Mouse (Mus musculus) T-helper 1 cell (primary cell): ENCODE measurements around the gene Spock3.
"Not testable (repeated sequence)": the region's sequence is repeated elsewhere in the genome, so short reads cannot be mapped to it uniquely, and the experiment has no call there.

Experiments
- in situ Hi-C: fragments of 300-600 bp; cut with MboI, MseI; formaldehyde crosslinking; loops from one replicate; pipeline ENCODE4 v1.15.1; 2025; ENCODE audit warnings: high pct_unique_total_duplicates

The Spock3 gene

DNA sequence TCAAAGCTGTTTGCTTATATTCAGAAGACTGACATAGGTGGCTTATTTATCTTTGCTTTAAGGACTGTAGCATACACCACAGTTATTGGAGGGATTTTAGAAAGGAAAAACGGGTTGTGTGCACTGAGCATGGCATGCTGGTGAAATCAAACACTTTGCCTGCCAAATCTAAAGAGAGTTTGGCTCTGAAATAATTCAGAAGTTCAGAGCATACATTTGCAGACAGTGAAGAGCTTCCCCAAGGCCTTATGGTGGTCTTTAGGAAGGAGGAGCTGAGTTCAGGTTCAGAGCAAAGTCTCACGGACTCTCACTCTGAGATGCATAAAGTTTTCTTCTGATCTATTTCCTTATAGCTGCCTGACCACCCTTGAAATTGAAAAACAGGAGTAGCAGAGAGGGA, at the start of gene Spock3:
TSS of gene Spock3 (plus strand) at position 301 of the 400 bp plus-strand sequence.
- in situ Hi-C loops, result no loop called here

DNA sequence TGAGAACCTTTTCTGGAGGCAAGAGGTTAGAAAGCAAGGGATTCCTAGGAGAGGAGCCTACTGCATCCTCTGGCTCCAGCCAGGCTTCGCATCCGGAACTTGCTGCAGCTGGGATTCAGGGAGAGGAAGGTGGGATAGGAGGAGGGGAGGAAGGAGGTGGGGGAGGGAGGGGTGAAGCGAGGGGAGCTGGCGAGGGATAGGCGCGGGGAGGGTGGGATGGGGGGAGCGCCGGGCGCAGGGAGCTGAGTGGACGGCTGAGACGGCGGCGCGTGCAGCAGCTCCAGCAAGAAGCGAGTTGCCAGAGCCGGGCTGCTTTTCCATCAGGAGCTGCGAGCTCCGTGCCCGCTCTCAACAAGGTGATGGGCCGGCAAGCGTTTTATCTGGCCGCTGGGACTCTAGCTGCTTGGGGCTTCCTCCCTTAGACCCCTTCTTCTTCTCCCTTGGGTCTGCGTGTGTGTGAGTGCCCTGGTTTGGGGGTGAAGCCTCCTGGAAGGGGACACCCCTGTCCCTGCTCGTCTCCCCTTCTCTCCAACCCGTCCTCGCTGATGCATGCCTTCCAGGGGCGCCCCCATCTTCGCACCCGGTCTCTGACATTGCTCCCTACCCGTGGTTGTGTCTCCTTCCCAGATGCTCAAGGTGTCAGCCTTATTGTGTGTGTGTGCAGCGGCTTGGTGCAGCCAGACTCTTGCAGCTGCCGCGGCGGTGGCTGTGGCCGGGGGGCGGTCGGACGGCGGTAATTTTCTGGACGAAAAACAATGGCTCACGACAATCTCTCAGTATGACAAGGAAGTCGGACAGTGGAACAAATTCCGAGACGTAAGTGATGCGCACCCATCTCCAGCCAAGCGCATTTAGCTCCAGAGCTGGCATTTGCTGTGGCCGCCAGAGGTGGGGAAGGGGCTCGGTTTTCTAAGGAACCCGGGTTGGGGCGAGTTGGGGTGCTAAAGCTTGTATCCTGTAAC, 645 bp downstream of the Spock3 start:
- in situ Hi-C loops, result no loop called here

DNA sequence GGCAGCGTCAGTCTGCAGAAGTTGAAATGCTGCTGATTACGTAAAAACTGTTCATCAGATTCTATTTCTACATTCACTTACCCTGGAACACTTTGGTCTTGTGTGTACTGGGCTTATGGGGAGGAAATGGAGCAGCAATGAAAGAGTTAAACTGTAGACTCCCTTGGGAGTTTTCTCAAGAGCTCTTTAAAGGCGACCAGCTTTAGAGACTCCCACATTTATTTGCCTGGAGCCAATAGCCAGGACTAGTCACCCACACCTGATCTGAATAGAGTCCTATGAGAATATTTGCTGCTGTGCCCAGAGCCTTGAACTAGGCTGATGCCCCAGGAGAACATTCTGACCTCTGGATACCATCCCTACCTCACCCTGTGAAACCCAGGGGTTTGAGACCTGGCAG, 1.7 kb downstream of the Spock3 start:
- in situ Hi-C loops, result no loop called here

DNA sequence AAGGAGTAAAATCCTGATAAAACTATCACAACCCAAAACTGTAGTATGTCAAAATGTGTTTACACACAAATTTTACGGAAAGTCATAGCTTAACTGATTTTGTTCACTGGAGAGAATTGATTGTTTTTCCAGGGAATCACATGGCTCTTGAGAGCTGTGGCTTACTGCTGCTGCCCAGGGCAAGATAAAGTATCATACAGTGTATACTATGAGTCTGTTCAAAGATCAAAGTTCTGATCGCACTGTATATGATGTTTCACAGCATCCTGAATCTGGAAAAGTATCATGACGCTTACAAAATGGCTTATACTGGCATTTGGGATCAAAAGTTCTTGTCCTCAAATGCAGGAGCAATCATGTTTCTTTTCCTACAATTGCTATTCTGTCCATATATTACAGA, 11.8 kb downstream of the Spock3 start:
- in situ Hi-C loops, result no loop called here

DNA sequence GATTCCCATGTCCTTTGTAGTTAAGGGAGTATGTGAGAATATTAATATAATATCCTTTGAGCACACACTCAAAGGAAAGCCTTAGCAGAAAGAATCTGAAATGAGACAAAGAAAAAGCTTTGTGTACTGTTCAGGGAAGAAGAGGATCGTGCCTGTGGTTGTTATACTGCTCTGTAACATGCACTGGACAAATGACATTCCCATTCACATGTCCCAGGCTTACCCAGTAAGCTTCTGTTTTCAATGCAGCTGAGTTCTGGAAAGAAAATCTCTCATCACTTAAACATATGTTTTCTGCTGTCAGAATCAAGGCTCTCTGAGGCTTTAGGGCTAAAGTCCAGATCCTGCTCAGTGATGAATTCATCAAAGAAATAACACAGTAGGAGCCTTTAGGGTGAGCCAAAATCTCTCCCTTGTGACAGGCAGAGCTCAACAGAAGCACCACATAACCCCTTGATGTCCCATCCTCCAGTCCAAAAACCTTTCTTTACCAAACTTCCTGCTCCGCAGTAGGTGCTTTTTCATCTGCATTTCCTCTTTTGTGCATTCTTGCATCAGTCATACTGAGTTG, 19.1 kb downstream of the Spock3 start:
- in situ Hi-C loops, result no loop called here

DNA sequence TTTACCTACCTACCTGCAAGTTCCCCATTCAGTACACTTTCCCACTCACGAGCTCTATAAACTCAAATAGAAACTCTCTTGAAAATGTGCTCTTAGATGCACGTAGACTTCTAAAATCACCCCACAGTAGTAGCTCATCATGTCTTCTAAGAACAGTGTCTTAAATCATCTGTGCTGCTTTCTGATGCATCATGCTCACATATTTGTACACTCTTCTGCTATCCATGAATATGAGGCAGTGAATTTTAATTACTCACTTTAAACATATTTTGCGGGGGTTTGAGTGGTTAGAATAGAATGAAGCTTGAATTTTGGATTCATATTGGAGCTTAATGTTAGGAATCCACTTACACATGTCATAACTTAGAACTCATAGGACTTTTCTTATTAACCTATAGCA, 138.2 kb downstream of the Spock3 start:
- in situ Hi-C loops, result no loop called here

DNA sequence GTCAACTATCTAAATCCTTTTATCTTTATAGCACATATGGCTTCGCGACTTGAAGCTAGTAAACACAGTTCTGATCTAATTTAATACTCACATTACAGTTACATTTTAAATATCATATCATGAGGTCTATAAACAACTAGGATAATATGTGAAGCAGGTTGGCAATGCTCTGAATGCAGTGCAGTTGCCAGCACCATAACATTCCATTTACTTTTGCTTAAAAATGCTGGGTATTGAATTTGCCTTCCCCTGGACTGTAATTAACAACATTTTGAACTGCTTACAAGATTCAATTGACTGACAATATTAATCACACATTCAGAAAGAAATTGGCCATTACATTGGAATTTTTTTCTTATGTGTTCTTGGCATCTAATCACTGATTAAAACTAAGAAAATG, 147.4 kb downstream of the Spock3 start:
- in situ Hi-C loops, result loop anchor here (10.0 kb wide), 1 partner anchor 737 kb away; no protein-coding TSS in a partner anchor

DNA sequence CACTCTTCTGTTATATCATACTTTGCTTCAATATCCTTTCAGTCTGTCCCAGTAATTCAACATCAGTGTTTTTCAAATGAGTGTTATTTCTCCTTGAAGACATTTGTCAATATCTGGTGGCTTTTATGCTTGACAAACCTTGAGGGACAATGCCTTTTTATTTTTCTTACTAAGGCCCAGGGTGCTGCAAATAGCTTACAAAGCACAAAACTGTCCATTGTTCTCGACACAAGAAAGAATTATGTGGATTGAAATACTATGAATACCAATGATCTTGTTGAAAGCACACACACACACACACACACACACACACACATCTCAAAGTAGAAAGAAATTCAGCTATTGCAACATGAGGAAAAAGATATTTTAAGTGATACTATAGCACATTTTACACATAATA, 159.0 kb downstream of the Spock3 start:
- in situ Hi-C loops, result no loop called here

DNA sequence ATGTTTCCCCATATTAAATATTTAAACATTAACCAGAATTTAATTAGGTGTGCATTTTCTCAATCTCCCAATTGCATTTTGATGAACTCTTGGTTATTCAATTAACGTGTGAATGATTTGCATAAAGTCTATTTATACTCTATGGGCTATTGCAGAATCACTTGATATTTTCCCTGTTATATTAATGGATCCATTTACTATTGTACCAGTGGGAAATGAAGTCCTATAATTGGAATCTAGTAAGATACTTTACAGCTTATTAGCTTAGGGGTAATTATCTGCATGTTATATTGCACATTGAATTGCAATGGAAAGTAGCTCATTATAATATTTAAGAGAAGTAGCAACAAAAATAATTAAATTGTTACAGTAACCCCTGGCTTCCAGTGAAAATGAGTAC, 162.1 kb downstream of the Spock3 start:
- in situ Hi-C loops, result no loop called here

DNA sequence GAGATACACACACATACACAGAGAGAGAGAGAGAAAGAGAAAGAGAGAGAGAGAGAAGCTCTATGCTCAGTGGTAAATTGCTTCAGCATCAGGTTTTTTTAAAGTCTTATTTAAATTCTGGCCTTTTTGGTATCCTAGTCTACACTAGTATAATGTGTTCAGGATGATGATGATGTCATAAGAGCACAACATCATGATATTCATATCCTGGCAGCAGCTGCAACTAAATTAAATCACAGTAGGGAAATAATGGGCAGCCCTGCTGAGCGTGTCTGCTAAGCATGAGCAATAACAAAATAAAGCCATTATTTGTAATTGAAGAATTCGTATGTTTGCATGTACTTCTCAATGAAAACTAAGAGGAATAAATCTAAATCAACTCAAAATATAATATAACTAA, 169.7 kb downstream of the Spock3 start:
- in situ Hi-C loops, result no loop called here

DNA sequence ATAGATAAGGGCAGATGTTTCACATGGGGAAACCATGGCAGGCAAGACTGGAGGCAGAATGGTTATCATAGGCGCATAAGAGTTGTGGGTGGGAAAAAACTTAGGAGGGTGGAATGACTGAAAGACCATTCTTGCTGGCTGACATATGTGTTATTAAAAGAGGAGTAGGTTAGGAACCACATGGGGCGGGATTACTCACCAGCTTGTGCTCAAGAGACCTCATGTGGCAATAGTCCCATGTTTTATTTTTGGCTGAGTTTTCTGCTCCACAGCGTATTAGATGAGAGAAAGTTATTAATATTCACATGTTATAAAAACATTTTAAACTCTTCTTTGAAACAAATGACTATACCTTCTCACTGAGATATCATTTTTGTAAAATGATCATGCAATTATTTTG, 184.6 kb downstream of the Spock3 start:
- in situ Hi-C loops, result no loop called here

DNA sequence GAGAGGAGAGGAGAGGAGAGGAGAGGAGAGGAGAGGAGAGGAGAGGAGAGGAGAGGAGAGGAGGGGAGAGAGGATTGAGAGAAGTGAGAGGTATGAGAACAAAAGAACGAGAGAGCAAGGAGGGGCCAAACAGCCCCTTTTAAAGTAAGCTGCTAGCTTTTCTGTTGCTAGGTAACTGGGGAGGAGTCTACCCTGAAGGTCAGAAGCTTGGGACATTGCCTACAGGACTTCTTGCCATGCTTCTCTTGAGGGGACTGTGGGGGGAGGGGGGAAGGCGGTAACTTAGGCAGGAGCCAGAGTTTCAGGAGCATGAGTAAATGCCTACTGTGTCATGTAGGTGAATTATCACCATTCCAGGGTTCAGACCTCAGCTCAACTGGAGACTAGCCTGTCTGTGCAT, 213.1 kb downstream of the Spock3 start:
- in situ Hi-C loops, result not testable (repeated sequence)

DNA sequence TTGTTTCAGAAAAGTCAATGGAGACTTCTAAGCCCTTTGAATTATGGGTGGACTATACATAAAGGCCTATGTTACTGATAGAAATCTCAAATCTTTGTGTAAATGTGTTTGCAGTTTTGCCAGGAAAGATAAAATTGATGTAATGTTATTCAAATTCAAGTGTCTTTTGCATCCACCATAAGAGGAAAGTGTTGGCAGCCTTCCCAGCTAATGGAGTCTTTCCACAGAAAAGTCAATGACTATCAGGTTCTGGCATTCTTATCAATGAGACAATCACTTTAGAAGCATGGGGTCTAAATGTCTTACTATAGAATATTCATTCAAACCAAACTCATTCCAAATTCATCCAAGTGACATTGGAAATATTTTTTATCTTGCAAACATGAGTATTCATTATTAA, 214.5 kb downstream of the Spock3 start:
- in situ Hi-C loops, result no loop called here

DNA sequence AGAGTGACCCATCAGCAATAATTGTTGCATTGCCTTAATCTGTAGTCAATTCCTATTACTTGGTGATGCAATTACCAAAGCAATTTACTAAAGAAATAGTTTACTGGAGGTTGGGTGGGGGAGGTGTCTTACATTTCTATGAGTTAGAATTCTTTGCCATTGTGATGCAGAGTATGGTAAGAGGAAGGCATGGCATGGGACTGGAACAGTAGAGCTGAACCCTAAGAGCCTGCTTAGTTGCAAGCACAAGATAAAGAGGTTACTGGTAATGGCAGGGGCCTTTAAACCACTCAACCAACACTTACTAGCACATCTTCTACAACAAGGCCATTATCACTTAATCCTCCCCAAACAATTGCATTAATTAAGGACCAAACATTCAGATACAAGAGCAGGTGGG, 219.1 kb downstream of the Spock3 start:
- in situ Hi-C loops, result no loop called here

DNA sequence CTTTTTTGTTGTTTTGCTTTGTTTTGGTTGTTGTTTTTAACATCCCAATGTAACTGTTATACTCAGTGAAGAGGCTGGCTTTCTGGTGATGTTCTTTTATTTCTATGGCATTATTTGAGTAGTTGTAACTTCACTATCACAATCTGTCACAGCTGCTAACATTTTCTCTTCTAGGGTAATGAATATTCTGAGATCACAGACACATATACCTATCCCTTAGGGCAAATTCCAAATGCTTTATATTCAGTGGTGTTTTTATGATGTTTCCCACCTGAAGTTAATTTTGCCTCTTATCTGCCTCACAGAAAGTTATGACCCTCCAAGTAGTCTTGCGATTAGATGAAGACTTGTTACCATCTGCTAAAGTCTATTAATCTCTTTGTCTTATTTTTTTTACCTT, 230.5 kb downstream of the Spock3 start:
- in situ Hi-C loops, result no loop called here

DNA sequence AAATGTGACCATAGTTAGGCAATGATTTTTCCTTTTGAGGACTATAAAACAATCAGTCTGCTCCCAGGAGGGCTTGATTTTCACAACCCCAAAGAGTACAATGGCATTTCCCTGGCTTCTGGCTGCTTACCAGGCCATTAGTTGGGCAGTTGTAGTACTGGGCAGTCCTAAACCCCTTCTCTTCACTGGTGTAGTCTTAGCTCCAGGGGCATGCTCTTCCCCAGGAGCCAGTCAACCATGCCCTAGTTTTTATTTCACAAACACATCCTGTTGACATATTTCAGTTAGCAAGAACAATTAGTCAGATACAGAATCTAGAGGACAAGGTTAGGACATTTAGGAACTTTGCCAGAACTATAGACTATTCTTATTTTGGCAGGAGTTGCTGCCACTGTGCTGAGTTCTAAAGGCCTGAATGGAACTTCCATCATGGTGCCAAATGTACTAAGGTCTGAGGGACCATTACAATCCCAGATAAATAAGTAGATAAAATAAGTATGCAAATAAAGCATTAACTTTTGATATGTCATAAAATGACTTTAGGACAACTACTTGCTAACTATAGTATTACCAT, 308.1 kb downstream of the Spock3 start:
- in situ Hi-C loops, result no loop called here

DNA sequence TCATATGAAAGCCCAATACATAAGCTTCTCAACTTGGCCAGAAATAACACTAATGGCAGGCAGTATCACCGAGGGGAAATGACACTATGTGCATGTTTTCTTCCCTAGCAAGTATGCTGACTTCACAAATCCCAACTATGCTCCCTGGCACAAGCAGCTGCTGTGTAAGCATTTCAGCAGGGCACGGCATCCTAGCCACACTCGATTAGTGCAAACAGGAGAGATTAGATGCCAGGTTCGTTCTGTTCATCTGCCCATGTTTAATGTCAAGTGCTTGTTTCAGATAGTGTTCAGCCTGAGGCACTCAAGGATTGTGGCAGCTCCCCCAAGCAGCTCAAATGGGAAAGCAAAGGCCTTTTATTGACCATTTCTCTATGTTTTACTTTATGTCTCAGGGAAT, 311.7 kb downstream of the Spock3 start:
- in situ Hi-C loops, result no loop called here

DNA sequence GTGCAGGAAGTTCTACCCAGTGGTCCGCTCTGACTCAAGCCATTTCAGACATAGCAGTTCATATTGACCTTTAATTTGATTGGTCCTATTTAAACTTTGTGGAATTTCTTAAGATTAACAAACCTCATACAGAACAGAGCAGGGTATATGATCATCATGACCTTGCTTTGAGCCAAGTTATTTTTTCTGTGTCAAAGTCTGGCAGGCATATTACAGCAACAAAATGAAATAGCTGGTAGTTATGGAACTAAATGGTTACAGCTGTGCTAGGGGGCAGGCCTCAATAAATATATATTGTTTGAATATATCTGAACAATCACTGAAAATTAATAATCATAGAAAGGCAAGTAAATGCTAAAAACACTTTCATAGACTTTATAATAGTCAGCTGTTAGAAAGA, 384.6 kb downstream of the Spock3 start:
- in situ Hi-C loops, result no loop called here

DNA sequence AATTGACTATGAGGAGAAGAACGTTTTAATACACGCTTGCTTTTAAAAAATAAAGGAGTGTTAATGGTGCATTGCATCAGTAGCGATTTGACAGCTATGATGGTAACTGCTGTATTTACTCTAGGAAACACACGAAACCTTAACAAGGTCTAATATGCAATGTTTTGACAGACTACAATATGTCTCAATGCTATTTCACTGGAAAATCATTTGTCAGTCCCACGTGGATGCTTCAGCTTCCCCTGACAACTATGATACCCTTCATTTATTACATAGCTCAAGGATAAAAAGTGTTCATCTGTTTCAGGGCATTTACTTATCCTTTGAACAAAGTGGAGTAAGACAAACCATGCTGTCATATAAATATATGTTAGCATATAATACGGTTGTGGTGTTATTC, 417.8 kb downstream of the Spock3 start:
- in situ Hi-C loops, result no loop called here

DNA sequence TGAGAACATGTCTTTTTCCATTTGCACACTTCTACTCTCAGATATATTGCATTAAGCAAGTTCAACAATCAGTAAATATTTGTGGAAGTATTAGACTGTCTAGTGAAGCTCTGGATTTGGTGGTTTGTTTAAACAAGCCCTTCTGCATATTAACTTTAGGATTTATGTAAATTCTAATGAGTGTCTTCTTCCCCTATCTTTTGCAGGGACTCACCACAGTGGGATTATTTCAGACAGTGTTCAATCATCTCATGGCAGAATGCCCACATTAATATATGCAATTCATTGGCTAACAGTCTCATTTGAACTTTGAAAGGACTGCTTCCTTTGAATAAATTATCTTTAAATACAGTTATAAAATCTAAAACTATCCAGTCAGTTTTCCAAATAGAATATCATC, 446.9 kb downstream of the Spock3 start:
- in situ Hi-C loops, result no loop called here
